Mouse (Mus musculus) heart, embryonic 14.5 days (tissue): Measurements from ENCODE around the gene Maml2. TPM values are rescaled to one million over a fixed set of nuclear protein-coding genes. Genes with fewer than 3 reads are reported as not detected.

ENCODE experiments used
- ATAC-seq: fragments of 200-750 bp; cut with Nextera tagmentation; 2 replicates; pipeline ENCODE4 v1.8.0; 2017; ENCODE audit warnings: low read depth, moderate TSS enrichment; ENCODE audit not compliant: insufficient number of reproducible peaks, insufficient read depth, low FRiP score
- H3K27ac ChIP-seq, 2 experiments: fragments of 200-500 bp in 1 of 2; fragments of 300-500 bp in 1 of 2; sonication (generic) in 1 of 2; replicated peaks in 1 of 2; 2 replicates each; pipeline ENCODE4 v1.5.1; 2012 to 2014; ENCODE audit warnings: low read depth in 2 of 2, low read length in 2 of 2, control low read depth in 1 of 2, mild to moderate bottlenecking in 1 of 2, mixed read lengths in 1 of 2; ENCODE audit not compliant: control insufficient read depth in 1 of 2, insufficient read depth in 1 of 2
- H3K27me3 ChIP-seq: fragments of 300-500 bp; sonication (generic); 2 replicates; pipeline ENCODE4 v1.6.1; 2014; ENCODE audit warnings: mild to moderate bottlenecking, low read length, control low read depth; ENCODE audit not compliant: control insufficient read depth, insufficient read depth
- H3K36me3 ChIP-seq: fragments of 300-500 bp; sonication (generic); 2 replicates; pipeline ENCODE4 v1.6.1; 2014; ENCODE audit warnings: mild to moderate bottlenecking, control low read depth, low read length, mixed read lengths; ENCODE audit not compliant: control insufficient read depth, insufficient read depth
- H3K4me1 ChIP-seq, 2 experiments: fragments of 200-500 bp in 1 of 2; fragments of 300-500 bp in 1 of 2; sonication (generic) in 1 of 2; 2 replicates each; pipeline ENCODE4 v1.6.1; 2012 to 2014; ENCODE audit warnings: low read length in 2 of 2, control low read depth in 1 of 2, mixed read lengths in 1 of 2; ENCODE audit not compliant: control insufficient read depth in 2 of 2, insufficient read depth in 2 of 2
- H3K4me2 ChIP-seq: fragments of 300-500 bp; sonication (generic); 2 replicates; pipeline ENCODE4 v1.6.1; 2014; ENCODE audit warnings: mild to moderate bottlenecking, low read length
- H3K4me3 ChIP-seq, 2 experiments: fragments of 200-500 bp in 1 of 2; fragments of 300-500 bp in 1 of 2; sonication (generic) in 1 of 2; 2 replicates each; pipeline ENCODE4 v1.5.1; 2012 to 2014; ENCODE audit warnings: low read length in 2 of 2, mild to moderate bottlenecking in 2 of 2, control low read depth in 1 of 2, low read depth in 1 of 2, moderate library complexity in 1 of 2; ENCODE audit not compliant: control insufficient read depth in 1 of 2, insufficient read depth in 1 of 2
- H3K9ac ChIP-seq: fragments of 300-500 bp; sonication (generic); 2 replicates; pipeline ENCODE4 v1.6.1; 2014; ENCODE audit warnings: mild to moderate bottlenecking, low read length
- H3K9me3 ChIP-seq: fragments of 300-500 bp; sonication (generic); 2 replicates; pipeline ENCODE4 v1.6.1; 2016; ENCODE audit warnings: low read length, control low read depth; ENCODE audit not compliant: control insufficient read depth
- WGBS: fragments of 180-500 bp; shearing (Covaris S2); extraction: QIAGEN DNeasy Blood & Tissue Kit; methylation state at CpG from one replicate; pipeline ENCODE4 v1.1.7; 2014; 5-methylcytosine and 5-hydroxymethylcytosine counted together
- polyA plus RNA-seq: library from polyadenylated mRNA; unstranded; fragments of >200 nt; fragmentation: Nextera tagmentation; extraction: Ambion mirVana; gene quantifications from 2 replicates; pipeline ENCODE4 v1.2.1, GENCODE M21; 2014

Gene Maml2
- polyA plus RNA-seq, 1 experiment from 2014 or later: 10.5 TPM

- Histone ChIP-seq H3K36me3 (no peaks in the 10 kb centered on the region), H3K27me3 (no peaks in the 10 kb centered on the region), H3K9me3 (no peaks in the 10 kb centered on the region), H3K9ac (no peak overlapping the region), H3K4me1 (peaks cover 4 to 16% of the 10 kb centered on the region in 2 experiments), H3K27ac (no peak overlapping the region), H3K4me3 (no peak overlapping the region), H3K4me2 (no peak overlapping the region)
- WGBS: 71% methylated on average over 2 of the region's 2 CpGs
- ATAC-seq: no peak
Observed at GRCm38 (mm10) chr9:13668742-13669141, 371.0 kb downstream of the Maml2 start.

DNA sequence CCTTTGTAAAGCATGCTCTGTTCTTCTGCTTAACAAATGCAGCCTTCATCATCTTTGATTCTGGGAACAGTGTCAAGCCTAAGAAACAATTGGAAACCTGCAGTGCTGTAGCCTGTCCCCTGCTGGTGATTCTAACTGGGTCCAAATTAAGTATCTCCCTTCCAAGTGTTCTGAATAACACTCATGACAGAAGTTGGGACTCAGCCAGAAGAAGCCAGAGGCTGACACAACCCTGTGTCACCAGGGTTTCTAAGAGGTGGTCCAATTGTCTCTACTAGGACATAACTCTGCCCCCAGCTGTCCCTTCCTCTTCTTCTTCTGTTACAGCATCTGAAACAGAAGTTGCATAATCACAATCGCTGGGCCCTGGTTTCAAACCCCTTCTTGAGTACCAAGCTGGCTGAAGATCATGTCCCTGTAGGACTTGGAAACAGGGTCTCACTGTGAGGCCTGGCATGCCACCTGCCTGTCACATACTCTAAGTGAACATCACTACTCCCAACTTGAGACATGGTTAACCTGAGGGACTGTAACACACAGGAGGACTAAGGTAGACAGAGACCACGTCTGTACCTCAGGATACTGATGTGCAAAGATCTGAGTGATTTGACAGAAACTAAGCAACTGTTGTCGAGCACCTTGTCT, 373.5 kb downstream of the Maml2 start:
- 86% methylated on average over 3 of the region's 3 CpGs for WGBS
- no peaks in the 10 kb centered on the region for H3K36me3 ChIP-seq
- H3K4me2 ChIP-seq: no peak overlapping the region
- no peak overlapping the region for H3K4me3 ChIP-seq
- H3K9me3 ChIP-seq: no peaks in the 10 kb centered on the region
- H3K9ac ChIP-seq: no peak overlapping the region
- peaks cover 0 to 4% of the 10 kb centered on the region in 2 experiments; a peak in 1 of 4 replicates for H3K4me1 ChIP-seq
- no peak for ATAC-seq
- H3K27ac ChIP-seq: no peak overlapping the region
- H3K27me3 ChIP-seq: no peaks in the 10 kb centered on the region

- H3K4me2 ChIP-seq: no peak overlapping the region
- no peak overlapping the region for H3K27ac ChIP-seq
- no peaks in the 10 kb centered on the region for H3K36me3 ChIP-seq
- no peaks in the 10 kb centered on the region for H3K27me3 ChIP-seq
- no peaks in the 10 kb centered on the region for H3K9me3 ChIP-seq
- 56% methylated on average over 2 of the region's 2 CpGs for WGBS
- no peak for ATAC-seq
- H3K4me3 ChIP-seq: no peak overlapping the region
- no peaks in the 10 kb centered on the region for H3K4me1 ChIP-seq
- H3K9ac ChIP-seq: no peak overlapping the region
Observed at GRCm38 (mm10) chr9:13673304-13673703, 375.5 kb downstream of the Maml2 start.

GRCm38 (mm10) chr9:13678026-13678425, 380.3 kb downstream of the Maml2 start:
- ATAC-seq: no peak
- WGBS: 86% methylated on average over 2 of the region's 2 CpGs

GRCm38 (mm10) chr9:13679696-13680095, 381.9 kb downstream of the Maml2 start:
- Histone ChIP-seq H3K4me3 (no peak overlapping the region), H3K9me3 (no peaks in the 10 kb centered on the region), H3K27me3 (no peaks in the 10 kb centered on the region), H3K4me2 (no peak overlapping the region), H3K36me3 (no peaks in the 10 kb centered on the region), H3K9ac (no peak overlapping the region), H3K27ac (no peak overlapping the region), H3K4me1 (peaks cover 4 to 11% of the 10 kb centered on the region in 2 experiments; a peak in 3 of 4 replicates)
- 91% methylated on average over 2 of the region's 2 CpGs for WGBS
- ATAC-seq: no peak

More at GRCm38 (mm10) chr9:13678026-13678425, 380.3 kb downstream of the Maml2 start:
- no peaks in the 10 kb centered on the region for H3K36me3 ChIP-seq
- no peak overlapping the region for H3K27ac ChIP-seq
- H3K27me3 ChIP-seq: no peaks in the 10 kb centered on the region
- H3K9ac ChIP-seq: no peak overlapping the region
- no peaks in the 10 kb centered on the region for H3K9me3 ChIP-seq
- no peak overlapping the region for H3K4me3 ChIP-seq
- H3K4me2 ChIP-seq: no peak overlapping the region
- peaks cover 4 to 11% of the 10 kb centered on the region in 2 experiments; a peak in 3 of 4 replicates for H3K4me1 ChIP-seq

GRCm38 (mm10) chr9:13681147-13681546, 383.4 kb downstream of the Maml2 start:
- Histone ChIP-seq H3K4me1 (peaks cover 4 to 11% of the 10 kb centered on the region in 2 experiments; a peak in 3 of 4 replicates), H3K9ac (no peak overlapping the region), H3K4me3 (no peak overlapping the region), H3K27me3 (no peaks in the 10 kb centered on the region), H3K36me3 (no peaks in the 10 kb centered on the region), H3K27ac (peak overlapping the region in 1 of 2 experiments; percentile 28; a peak in 1 of 4 replicates), H3K9me3 (no peaks in the 10 kb centered on the region), H3K4me2 (no peak overlapping the region)
- ATAC-seq: no peak
- 86% methylated on average over 8 of the region's 8 CpGs for WGBS

GRCm38 (mm10) chr9:13681581-13682038, 383.9 kb downstream of the Maml2 start:
- 15% methylated on average over 8 of the region's 8 CpGs for WGBS
- ATAC-seq: no peak
- H3K4me3 ChIP-seq: 0 out of 4 replicates have a peak overlapping the region, but pooled peaks of 1 of the 2 experiments have one; percentile 6
- H3K36me3 ChIP-seq: no peaks in the 10 kb centered on the region
- H3K9me3 ChIP-seq: no peaks in the 10 kb centered on the region
- no peaks in the 10 kb centered on the region for H3K27me3 ChIP-seq
- H3K4me1 ChIP-seq: peaks cover 4 to 11% of the 10 kb centered on the region in 2 experiments; a peak in 3 of 4 replicates
- peak overlapping the region; percentile 20 to 28; a peak in 2 of 4 replicates for H3K27ac ChIP-seq
- H3K9ac ChIP-seq: no peak overlapping the region
- peak overlapping the region; percentile 49 for H3K4me2 ChIP-seq
